Mouse (Mus musculus) midbrain, embryonic 15.5 days (tissue): ENCODE results near the gene Slc22a8. TPM values are rescaled to one million over a fixed set of nuclear protein-coding genes. Genes with fewer than 3 reads are reported as not detected.

ENCODE experiments used
- ATAC-seq: fragments of 200-750 bp; cut with Nextera tagmentation; replicated peaks from 2 replicates; pipeline ENCODE4 v1.8.0; 2017; ENCODE audit warnings: moderate TSS enrichment
- H3K27ac ChIP-seq: fragments of 300-500 bp; sonication (generic); 2 replicates; pipeline ENCODE4 v1.5.1; 2015; ENCODE audit warnings: mild to moderate bottlenecking, inconsistent platforms
- H3K27me3 ChIP-seq: fragments of 300-500 bp; sonication (generic); replicated peaks from 2 replicates; pipeline ENCODE4 v1.6.1; 2015; ENCODE audit warnings: inconsistent platforms
- H3K36me3 ChIP-seq: fragments of 300-500 bp; sonication (generic); replicated peaks from 2 replicates; pipeline ENCODE4 v1.6.1; 2015; ENCODE audit warnings: inconsistent platforms
- H3K4me1 ChIP-seq: fragments of 300-500 bp; sonication (generic); 2 replicates; pipeline ENCODE4 v1.6.1; 2015; ENCODE audit warnings: inconsistent platforms
- H3K4me2 ChIP-seq: fragments of 300-500 bp; sonication (generic); 2 replicates; pipeline ENCODE4 v1.6.1; 2015; ENCODE audit warnings: inconsistent platforms, mild to moderate bottlenecking, moderate library complexity
- H3K4me3 ChIP-seq: fragments of 300-500 bp; sonication (generic); 2 replicates; pipeline ENCODE4 v1.5.1; 2015; ENCODE audit warnings: mild to moderate bottlenecking, inconsistent platforms
- H3K9ac ChIP-seq: fragments of 300-500 bp; sonication (generic); 2 replicates; pipeline ENCODE4 v1.6.1; 2015; ENCODE audit warnings: mild to moderate bottlenecking, inconsistent platforms
- H3K9me3 ChIP-seq: fragments of 300-500 bp; sonication (generic); 2 replicates; pipeline ENCODE4 v1.6.1; 2016; ENCODE audit warnings: inconsistent platforms
- WGBS: fragments of 180-500 bp; shearing (Covaris S2); methylation state at CpG from one replicate; pipeline ENCODE4 v1.1.7; 2015; ENCODE audit warnings: mixed read lengths; 5-methylcytosine and 5-hydroxymethylcytosine counted together
- polyA plus RNA-seq: library from polyadenylated mRNA; unstranded; fragments of >200 nt; fragmentation: Nextera tagmentation; extraction: Ambion mirVana; gene quantifications from 2 replicates; pipeline ENCODE4 v1.2.1, GENCODE M21; 2015

Slc22a8 gene
- polyA plus RNA-seq, 1 experiment from 2014 or later: 12.1 TPM

DNA sequence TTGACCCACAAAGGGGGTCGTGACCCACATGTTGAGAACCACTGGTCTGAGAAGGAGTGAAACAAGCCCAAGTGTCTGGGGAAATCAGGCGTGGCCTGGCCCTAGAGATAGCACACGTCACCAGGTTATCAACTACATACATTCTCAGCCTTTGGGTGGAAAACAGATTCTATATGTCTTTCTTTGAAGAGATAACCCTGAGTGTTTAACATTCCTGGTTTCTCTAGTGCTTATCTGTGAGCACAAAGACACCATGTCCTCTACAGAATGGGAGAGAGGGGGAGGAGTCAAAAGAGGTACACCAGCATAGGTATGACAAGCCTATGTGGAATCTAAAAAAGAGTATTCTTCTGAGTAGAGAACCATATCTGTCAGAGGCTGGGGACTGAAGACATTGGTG is 11.9 kb downstream of the Slc22a8 start:
- no peaks in the 10 kb centered on the region for H3K4me1 ChIP-seq
- H3K9ac ChIP-seq: no peak overlapping the region
- H3K4me2 ChIP-seq: no peak overlapping the region
- 77% methylated on average over 3 of the region's 3 CpGs for WGBS
- no peaks in the 10 kb centered on the region for H3K27me3 ChIP-seq
- H3K36me3 ChIP-seq: no peaks in the 10 kb centered on the region
- no peak overlapping the region for H3K4me3 ChIP-seq
- no peak for ATAC-seq
- no peaks in the 10 kb centered on the region for H3K9me3 ChIP-seq
- H3K27ac ChIP-seq: no peak overlapping the region

DNA sequence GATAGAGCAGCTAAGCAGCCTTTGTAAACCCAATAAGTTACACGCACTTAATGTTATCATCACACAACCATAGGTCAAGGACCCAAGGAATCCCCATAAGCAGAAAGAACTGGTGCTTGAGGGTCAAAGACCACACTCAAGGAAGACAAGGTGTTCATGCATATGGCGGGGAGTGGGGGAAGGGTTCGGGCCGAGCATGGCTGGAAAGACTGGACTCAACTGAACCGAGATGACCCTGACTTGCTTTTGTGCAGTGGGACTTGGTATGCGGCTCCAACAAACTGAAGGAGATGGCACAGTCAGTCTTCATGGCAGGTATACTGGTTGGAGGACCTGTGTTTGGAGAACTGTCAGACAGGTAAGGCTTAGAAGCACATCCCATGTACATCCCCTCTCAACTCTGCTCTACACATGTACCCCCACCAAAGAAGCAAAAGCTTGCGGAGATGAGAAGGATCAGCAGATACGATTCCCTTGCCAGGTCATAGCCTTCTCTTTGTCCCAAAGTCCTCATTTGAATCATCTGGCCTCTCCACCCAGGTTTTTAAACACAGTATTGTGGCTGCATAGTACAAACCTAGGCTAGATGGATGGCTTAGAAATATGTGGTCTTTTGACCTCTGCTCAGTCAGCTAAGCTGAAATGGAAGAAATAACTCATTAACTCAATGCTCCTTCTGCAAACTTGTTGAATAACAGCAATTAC is 13.6 kb downstream of the Slc22a8 start:
- H3K27ac ChIP-seq: no peak overlapping the region
- H3K4me3 ChIP-seq: no peak overlapping the region
- no peaks in the 10 kb centered on the region for H3K4me1 ChIP-seq
- ATAC-seq: no peak
- H3K9ac ChIP-seq: no peak overlapping the region
- H3K9me3 ChIP-seq: no peaks in the 10 kb centered on the region
- WGBS: 93% methylated on average over 8 of the region's 8 CpGs
- H3K27me3 ChIP-seq: no peaks in the 10 kb centered on the region
- H3K4me2 ChIP-seq: no peak overlapping the region
- no peaks in the 10 kb centered on the region for H3K36me3 ChIP-seq

DNA sequence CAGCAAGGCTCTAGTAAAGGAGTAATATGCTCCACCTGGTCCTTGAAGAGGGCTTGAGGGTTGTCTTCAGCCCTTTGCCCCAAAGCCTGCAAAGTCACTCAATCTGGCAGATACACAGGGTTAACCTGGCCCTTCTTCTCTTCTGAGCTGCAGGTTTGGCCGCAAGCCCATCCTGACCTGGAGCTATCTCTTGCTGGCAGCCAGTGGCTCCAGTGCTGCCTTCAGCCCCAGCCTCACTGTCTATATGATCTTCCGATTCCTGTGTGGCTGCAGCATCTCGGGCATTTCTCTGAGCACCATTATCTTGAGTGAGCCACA is 14.1 kb downstream of the Slc22a8 start:
- Histone ChIP-seq H3K4me1 (no peaks in the 10 kb centered on the region), H3K36me3 (no peaks in the 10 kb centered on the region), H3K27me3 (no peaks in the 10 kb centered on the region), H3K9ac (no peak overlapping the region), H3K9me3 (no peaks in the 10 kb centered on the region), H3K4me3 (no peak overlapping the region), H3K27ac (no peak overlapping the region), H3K4me2 (no peak overlapping the region)
- 94% methylated on average over 3 of the region's 3 CpGs for WGBS
- ATAC-seq: no peak

DNA sequence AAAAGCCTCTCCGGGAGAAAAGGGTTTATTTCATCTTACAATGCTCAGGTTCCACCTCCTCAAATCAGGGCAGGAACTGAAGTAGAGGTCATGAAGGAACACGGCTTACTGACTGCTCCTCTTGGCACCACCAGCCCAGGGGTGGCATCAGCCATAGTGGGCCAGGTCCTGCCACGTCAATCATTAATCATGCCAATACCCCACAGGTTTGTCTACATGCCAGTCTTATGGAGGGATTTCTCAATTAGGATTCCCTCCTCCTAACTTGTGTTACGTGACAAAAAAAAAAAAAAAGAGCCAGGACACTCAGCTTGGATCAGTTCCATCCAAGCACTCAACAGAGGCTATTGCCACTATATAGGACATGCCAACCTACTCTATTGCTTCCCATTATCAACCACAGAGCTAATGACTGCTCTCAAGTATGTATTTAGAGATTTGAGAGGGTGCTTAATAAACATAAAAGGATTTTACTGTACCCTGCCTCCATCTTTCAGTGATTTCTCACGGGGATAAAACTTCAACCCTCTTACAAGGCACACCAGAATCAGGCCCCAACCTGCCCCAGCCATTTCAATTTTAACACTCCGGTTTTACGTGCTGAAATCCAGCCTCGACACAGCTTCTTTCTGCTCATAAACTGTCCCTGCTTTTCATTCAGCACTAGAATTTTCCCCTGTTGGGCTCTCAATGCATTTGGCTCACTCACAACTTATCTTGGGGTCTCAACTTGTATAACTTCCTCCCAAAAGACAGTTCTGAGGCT is 20.5 kb downstream of the Slc22a8 start:
- H3K27me3 ChIP-seq: no peaks in the 10 kb centered on the region
- ATAC-seq: no peak
- no peaks in the 10 kb centered on the region for H3K4me1 ChIP-seq
- H3K4me2 ChIP-seq: no peak overlapping the region
- H3K9ac ChIP-seq: no peak overlapping the region
- H3K4me3 ChIP-seq: no peak overlapping the region
- H3K9me3 ChIP-seq: no peaks in the 10 kb centered on the region
- no peaks in the 10 kb centered on the region for H3K36me3 ChIP-seq
- H3K27ac ChIP-seq: no peak overlapping the region
- WGBS: 82% methylated on average over 8 of the region's 8 CpGs

DNA sequence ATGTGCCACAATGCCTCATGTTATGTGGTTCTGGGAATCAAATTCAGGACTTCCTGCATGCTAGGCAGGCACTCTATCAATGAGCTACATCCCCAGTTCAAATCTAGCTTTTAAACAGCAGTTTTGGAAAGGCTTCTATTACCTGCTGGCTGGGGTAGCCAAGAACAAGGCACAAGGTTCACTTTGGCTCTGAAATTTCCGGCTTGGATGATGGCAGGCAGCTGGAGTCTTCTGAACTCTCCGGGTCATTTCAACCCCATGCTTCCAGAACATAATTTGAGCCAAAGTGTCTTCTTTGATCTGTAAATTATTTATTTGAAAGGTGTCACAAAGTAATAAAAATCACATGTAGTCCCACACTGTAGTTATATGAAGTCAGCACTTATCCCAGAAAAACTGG is 22.1 kb downstream of the Slc22a8 start:
- H3K9me3 ChIP-seq: no peaks in the 10 kb centered on the region
- no peak overlapping the region for H3K4me3 ChIP-seq
- no peak for ATAC-seq
- no peaks in the 10 kb centered on the region for H3K27me3 ChIP-seq
- 87% methylated on average over 2 of the region's 2 CpGs for WGBS
- H3K4me2 ChIP-seq: no peak overlapping the region
- no peak overlapping the region for H3K27ac ChIP-seq
- no peaks in the 10 kb centered on the region for H3K36me3 ChIP-seq
- H3K9ac ChIP-seq: no peak overlapping the region
- H3K4me1 ChIP-seq: no peaks in the 10 kb centered on the region

DNA sequence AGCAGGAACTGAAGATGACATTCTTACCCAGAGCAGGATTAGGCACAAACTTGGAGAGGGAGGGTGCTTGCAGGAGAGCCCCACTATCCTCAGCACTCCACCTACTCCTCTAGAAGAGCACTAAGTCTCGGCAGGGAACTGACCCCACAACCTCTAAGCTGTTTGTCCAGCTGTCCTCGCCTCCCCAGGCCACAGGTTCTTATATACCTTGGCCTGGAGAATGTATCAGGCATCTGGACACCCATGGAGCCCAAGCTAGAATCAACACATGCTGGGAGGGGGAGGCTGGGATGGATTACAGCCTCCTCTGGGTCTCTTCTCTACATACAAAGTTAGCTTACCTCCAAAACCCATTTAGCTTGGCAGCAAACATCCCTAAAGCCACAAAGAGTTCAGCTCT is 23.3 kb downstream of the Slc22a8 start:
- 57% methylated on average over 2 of the region's 2 CpGs for WGBS
- no peak for ATAC-seq

GRCm38 (mm10) chr19:8616314-8616713 is 25.3 kb downstream of the Slc22a8 start:
- Histone ChIP-seq H3K9me3 (no peaks in the 10 kb centered on the region), H3K27me3 (no peaks in the 10 kb centered on the region), H3K27ac (no peak overlapping the region), H3K9ac (no peak overlapping the region), H3K36me3 (no peaks in the 10 kb centered on the region), H3K4me1 (no peaks in the 10 kb centered on the region), H3K4me2 (no peak overlapping the region), H3K4me3 (no peak overlapping the region)
- no peak for ATAC-seq
- WGBS: 72% methylated on average over 4 of the region's 4 CpGs

More for the DNA sequence above, 23.3 kb downstream of the Slc22a8 start:
- H3K27me3 ChIP-seq: no peaks in the 10 kb centered on the region
- no peaks in the 10 kb centered on the region for H3K9me3 ChIP-seq
- no peak overlapping the region for H3K4me2 ChIP-seq
- no peak overlapping the region for H3K9ac ChIP-seq
- H3K4me1 ChIP-seq: no peaks in the 10 kb centered on the region
- H3K4me3 ChIP-seq: no peak overlapping the region
- no peaks in the 10 kb centered on the region for H3K36me3 ChIP-seq
- no peak overlapping the region for H3K27ac ChIP-seq

DNA sequence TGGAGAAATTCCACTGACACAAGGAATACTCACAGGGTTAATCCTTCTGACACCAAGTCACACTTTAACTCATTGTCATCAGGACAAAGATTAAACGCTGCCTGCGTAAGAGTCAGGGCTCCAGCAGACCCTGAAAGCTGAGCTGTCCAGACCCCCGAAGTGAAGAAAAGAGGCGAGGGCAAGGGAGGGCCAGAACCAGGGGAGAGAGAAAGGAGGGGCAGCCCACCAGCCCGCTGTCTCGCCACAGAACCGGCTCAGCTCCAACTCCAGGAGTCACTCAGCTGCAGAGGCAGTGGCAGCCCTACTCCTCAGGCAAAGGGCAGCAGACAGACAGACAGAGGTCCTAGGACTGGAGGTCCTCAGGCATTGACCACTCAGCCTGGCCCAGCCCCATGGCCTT is 26.9 kb downstream of the Slc22a8 start, which contains the start of gene Slc22a6:
Gene Slc22a6, plus strand, starts transcription at position 136 of the 400 bp plus-strand sequence.
- H3K27me3 ChIP-seq: no peaks in the 10 kb centered on the region
- H3K4me2 ChIP-seq: no peak within 1 kb of the TSS
- H3K36me3 ChIP-seq: no peaks in the 10 kb centered on the region
- 7% methylated on average over 7 of the region's 7 CpGs for WGBS
- no peaks in the 10 kb centered on the region for H3K4me1 ChIP-seq
- no peak within 1 kb of the TSS for H3K4me3 ChIP-seq
- H3K9me3 ChIP-seq: no peaks in the 10 kb centered on the region
- no peak for ATAC-seq
- no peak within 1 kb of the TSS for H3K27ac ChIP-seq
- no peak within 1 kb of the TSS for H3K9ac ChIP-seq

GRCm38 (mm10) chr19:8621098-8621497 is 30.0 kb downstream of the Slc22a8 start:
- WGBS: 92% methylated on average over 7 of the region's 7 CpGs
- no peak for ATAC-seq
- no peak overlapping the region for H3K4me2 ChIP-seq
- no peaks in the 10 kb centered on the region for H3K4me1 ChIP-seq
- no peaks in the 10 kb centered on the region for H3K36me3 ChIP-seq
- no peak overlapping the region for H3K9ac ChIP-seq
- H3K27ac ChIP-seq: no peak overlapping the region
- H3K9me3 ChIP-seq: no peaks in the 10 kb centered on the region
- H3K4me3 ChIP-seq: no peak overlapping the region
- H3K27me3 ChIP-seq: no peaks in the 10 kb centered on the region

DNA sequence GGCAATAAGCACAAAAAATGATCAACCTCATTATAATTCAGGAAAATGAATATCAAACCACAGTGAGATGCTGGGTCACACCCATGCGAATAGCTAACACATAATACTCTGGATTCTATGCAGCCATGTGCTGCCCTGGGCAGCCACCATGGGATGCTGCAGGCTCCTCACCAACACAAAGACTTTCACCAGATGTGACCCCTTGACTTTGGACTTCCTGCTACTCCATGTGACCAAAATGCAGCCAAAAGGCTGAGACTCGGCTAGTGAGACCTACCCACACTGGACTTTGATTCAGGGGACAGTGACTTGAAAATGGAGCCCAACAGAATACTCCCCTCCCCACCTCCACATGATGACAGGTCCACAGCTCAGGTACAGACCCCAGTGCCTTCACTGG is 39.2 kb downstream of the Slc22a8 start:
- Histone ChIP-seq H3K4me2 (no peak overlapping the region), H3K4me3 (no peak overlapping the region), H3K36me3 (no peaks in the 10 kb centered on the region), H3K9me3 (no peaks in the 10 kb centered on the region), H3K27me3 (no peaks in the 10 kb centered on the region), H3K4me1 (no peaks in the 10 kb centered on the region), H3K27ac (no peak overlapping the region), H3K9ac (no peak overlapping the region)
- ATAC-seq: no peak
- WGBS: 83% methylated on average over 2 of the region's 2 CpGs

GRCm38 (mm10) chr19:8630826-8631225 is 39.8 kb downstream of the Slc22a8 start:
- H3K4me2 ChIP-seq: no peak overlapping the region
- no peaks in the 10 kb centered on the region for H3K27me3 ChIP-seq
- H3K4me3 ChIP-seq: no peak overlapping the region
- H3K9me3 ChIP-seq: no peaks in the 10 kb centered on the region
- no peak overlapping the region for H3K9ac ChIP-seq
- H3K36me3 ChIP-seq: no peaks in the 10 kb centered on the region
- no peak overlapping the region for H3K27ac ChIP-seq
- no peaks in the 10 kb centered on the region for H3K4me1 ChIP-seq
- ATAC-seq: no peak
- WGBS: 78% methylated on average over 6 of the region's 6 CpGs

DNA sequence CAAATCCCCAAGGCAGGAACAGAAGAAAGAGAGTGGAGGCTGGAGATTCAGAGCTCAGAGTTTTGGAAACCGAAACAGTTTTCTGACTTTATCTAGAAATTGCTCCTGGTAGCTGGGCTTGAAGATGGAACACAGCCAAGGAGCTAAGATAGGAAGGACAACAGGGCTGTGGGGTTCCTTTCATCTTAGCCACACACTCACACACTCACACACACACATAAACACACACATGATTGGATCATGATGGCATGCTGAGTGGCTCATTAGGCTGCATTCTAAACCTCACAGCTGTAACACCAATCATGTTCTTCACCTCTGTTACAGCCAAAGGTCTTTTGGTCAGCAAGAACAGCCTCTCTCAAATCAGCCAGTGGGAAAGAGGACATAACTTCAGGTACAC is 41.0 kb downstream of the Slc22a8 start:
- ATAC-seq: no peak
- no peaks in the 10 kb centered on the region for H3K36me3 ChIP-seq

DNA sequence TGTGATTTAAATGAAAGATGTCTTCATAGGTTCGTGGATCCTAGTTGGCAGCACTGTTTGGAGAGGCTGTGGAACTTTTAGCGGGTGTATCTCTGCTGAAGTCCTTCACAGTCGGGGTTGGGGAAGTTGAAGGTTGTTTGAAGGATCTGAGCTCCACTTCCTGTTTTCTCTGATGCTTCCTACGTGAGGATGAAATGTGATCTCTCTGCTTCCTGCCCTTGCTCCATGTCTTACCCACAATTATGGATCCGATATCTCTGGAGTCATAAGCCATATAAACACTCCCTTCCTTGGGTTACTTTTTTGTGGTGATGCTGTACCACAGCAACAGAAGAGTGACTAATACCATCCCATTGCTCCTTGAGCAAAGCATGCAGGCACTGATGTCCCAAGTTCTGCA is 51.0 kb downstream of the Slc22a8 start:
- ATAC-seq: no peak
- no peaks in the 10 kb centered on the region for H3K36me3 ChIP-seq
- H3K27ac ChIP-seq: no peak overlapping the region
- H3K9ac ChIP-seq: no peak overlapping the region
- H3K4me2 ChIP-seq: no peak overlapping the region
- H3K4me1 ChIP-seq: no peaks in the 10 kb centered on the region
- 60% methylated on average over 5 of the region's 5 CpGs for WGBS
- no peaks in the 10 kb centered on the region for H3K27me3 ChIP-seq
- no peaks in the 10 kb centered on the region for H3K9me3 ChIP-seq
- H3K4me3 ChIP-seq: no peak overlapping the region

More for the DNA sequence above, 41.0 kb downstream of the Slc22a8 start:
- no peak overlapping the region for H3K9ac ChIP-seq
- H3K4me1 ChIP-seq: no peaks in the 10 kb centered on the region
- H3K4me3 ChIP-seq: no peak overlapping the region
- no peak overlapping the region for H3K27ac ChIP-seq
- no peaks in the 10 kb centered on the region for H3K9me3 ChIP-seq
- H3K4me2 ChIP-seq: no peak overlapping the region
- no peaks in the 10 kb centered on the region for H3K27me3 ChIP-seq
- WGBS: 73% methylated on average over 1 of the region's 1 CpGs
